Mouse (Mus musculus): ENCODE data around the gene Ciao2a.

Ciao2a gene

DNA sequence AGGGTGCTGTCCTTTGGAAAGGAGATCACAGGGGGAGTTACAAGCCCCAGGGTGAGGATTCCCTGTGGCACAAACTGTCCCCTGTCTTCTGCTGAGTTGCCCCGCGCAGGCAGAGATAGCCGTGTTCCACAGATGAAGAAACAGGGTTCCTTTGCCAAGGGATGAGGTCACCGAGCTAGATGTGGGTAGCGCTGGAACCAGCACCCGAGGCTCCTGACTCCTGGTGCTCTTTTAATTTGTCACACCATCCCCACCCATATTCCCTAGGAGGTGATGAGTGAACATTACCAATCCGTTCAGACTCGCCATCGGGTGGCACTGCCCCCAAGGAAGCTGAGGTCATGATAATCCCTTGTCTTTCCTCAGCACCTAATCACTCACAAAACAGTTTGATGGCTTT lies 36.6 kb downstream of the Ciao2a start:
- no peak for DNase-seq (ENCODE audit: low spot score)

DNA sequence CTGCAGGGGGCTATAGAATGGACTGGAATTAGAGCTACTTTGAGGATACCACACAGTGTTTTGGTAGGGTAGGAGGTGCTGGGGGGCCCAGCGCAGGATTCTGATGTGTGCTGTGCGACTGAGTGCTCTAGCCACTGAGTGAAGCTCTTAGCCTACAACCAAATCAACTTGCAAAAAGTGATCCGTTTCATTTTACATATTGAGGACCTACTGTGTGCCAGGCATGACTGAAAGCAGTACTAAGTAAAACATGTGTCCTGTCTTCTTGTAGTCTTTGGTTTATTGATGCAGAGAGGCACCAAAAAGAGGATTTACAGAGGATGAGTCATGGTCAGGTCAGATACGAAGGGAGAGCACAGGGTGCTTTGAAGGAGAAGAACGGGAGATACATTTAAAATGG lies 40.8 kb downstream of the Ciao2a start:
- DNase-seq (ENCODE audit: low spot score): no peak

DNA sequence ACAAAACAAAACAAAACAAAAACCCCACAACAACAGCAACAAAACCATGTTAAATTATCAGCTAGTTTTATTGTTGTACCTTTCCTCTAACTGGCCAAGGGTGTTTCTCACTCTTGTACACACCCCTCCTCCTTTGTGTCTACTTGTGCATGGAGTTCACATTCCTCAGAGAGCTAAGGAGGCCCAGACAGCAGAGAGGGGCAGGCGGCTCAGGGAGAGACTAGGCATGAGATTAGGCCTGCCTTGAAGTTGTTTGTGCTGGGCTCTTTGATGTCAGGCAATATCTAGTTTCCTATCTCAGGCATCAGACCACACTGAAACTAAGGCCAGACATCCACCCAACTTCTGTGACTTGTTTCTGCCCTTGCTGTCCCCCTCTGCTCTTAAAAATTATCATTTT lies 41.8 kb downstream of the Ciao2a start:
- DNase-seq (ENCODE audit: low spot score): no peak

DNA sequence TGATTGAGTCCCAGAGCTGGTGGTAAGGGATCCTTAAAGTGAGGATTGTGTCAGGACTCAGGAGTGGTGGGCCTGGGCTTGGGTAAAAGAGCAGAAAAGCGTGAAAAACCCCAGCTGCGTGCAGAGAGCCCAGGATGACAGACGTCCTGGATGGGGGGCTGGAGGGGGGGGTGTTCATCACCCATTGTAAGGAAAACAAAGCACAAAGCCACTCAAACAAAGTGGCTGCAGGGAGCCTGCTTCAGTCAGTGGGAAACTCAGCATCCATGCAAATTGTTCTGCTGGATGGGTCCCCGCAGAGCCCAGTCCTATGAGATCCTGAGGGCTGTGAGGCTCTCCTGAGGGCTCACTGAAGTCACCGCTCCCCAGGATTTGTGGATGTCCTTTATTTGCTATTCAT lies 44.1 kb downstream of the Ciao2a start:
- no peak for DNase-seq (ENCODE audit: low spot score)

DNA sequence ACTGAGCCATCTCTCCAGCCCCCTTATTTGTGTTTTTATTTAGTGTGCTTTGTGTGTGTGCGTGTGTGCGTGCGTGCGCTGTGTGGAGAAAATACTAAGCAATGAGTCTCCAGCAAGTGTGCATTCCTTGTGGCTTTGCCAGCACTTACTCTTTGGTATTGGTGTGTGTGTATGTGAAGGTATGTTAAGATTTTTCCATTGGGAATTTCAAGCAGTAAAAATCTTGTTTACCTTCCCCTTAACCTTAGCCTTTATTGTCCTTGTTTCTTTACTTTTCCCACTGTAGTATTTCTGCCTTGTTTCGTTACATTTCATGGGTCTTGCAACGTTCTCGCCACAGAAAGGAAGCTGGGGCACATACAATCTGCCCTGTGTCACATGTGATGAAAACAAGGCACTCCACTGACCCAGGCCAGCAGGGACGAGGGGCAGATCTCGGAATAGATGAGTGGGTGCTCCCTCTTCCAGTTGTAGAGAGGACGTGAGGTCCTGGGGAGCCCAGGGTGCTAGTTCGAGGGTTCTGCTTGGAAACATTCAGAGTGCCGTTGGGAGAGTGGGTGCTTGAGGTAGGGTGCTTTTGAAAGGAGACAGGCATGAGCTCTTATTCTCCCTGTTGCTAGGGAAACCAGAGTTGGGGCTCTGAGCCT lies 45.0 kb downstream of the Ciao2a start:
- no peak for DNase-seq (ENCODE audit: low spot score)

DNA sequence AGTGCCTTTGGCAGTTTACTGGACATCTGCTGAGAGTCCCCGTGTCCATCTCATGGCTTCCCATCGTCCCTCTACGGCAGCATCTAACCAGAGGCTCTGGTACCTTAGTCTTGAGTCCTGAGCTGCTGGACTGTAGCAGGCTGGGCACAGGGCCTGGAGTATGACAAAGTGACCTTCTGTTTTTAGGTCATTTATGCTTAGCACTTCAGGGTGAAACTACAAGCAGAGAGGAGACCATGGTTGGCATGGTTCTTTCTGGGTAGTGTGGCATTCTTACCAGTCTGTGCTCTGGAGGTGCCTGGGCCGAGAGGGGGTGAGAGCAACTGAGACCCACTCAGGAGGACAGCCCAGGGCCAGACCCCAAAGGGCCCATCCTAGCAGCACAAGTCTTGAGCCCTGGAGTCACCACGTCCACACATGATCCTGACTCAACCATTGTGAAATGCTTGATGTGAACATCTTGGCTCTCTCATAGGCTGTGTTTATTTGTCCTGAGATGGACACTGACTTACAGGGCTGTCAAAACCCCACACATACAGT lies 47.0 kb downstream of the Ciao2a start:
- no peak for DNase-seq (ENCODE audit: low spot score)

DNA sequence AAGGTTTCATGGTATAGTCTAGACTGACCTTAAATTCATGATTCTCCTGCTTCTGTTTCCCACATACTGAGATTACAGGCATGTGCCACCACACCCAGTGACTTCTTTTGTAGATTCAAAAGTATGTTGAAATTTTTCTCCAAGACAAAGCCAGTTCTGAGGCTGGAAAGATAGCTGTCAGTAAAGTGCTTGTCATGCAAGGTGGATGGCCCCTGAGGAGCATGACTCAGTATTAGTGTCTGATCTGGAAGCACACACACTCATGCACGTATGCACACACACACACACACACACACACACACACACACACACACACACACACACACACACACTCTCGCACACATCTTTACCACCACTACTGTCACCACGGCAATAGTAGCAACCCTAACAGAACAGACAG lies 48.6 kb downstream of the Ciao2a start:
- DNase-seq (ENCODE audit: low spot score): no peak

DNA sequence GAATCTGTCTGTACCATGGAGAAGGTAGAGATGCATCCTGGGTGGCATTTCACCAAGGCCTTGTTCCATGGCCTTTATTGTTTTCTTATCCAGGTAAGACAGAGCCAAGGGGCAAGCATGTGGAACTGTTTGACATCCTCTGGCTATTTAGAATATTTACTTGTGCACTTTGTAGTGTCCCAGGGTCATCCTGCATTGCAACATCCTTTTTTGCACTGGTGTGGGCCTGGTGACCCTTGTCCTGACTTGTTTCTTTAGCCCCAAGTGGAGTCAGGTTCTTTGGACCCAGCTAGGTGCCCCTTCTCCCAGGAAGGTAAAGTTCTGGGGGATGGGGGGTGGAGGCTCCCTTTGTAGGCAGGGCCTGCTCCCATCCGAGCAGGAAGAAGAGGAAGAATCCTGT lies 51.6 kb downstream of the Ciao2a start:
- DNase-seq (ENCODE audit: low spot score): no peak

DNA sequence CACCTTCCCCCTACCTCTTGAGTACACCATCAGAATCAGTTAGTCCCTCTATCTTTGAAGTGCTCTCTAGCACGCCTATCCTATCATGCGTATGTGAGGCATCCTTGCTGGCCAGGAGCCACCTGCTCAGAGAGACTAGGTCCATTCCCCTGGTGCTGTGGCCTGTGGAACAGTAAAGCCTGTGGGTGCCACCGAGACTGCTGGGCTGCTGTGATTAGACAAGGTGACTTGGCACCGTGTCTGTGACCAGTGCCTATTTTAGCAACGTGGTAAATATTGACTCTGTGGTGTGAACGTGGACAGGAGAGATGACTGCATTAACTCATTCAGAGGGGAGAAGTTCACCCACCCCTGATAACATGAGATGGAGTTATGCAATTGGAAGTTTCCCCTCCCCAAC lies 53.4 kb downstream of the Ciao2a start:
- no peak for DNase-seq (ENCODE audit: low spot score)

DNA sequence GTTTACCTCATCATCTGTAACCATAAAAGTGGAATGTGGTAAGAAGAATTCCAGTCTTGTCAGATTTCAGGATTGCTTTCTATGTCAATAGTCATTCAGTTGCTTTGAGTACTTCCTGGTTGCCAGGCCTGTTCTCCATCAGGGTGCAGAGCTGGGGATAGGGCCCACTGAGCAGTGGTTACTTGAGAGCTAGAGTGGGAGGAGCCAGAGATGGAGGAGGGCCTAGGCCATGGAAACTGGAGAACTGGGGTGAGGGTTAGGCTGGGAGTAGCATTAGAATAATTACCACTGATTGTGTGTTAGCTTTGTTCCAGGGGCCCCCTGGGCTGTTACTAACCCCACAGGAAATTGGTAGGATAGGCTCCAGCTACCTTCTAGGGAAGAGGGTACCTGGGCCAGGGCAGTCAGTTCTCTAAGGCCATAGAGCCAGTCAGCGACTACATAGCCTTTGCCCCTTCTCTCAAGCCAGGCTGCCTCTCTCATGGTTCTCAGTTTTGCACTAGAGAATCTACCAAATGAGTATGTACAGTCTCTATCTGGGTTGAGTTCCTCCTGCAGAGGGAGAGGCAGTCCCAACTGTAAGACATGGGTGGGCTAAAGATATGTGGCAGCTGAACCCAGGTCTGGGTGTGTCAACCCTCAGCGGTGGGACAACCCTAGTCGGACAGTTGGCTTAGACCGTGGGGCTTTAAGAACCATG lies 54.9 kb downstream of the Ciao2a start:
- DNase-seq (ENCODE audit: low spot score): no peak

DNA sequence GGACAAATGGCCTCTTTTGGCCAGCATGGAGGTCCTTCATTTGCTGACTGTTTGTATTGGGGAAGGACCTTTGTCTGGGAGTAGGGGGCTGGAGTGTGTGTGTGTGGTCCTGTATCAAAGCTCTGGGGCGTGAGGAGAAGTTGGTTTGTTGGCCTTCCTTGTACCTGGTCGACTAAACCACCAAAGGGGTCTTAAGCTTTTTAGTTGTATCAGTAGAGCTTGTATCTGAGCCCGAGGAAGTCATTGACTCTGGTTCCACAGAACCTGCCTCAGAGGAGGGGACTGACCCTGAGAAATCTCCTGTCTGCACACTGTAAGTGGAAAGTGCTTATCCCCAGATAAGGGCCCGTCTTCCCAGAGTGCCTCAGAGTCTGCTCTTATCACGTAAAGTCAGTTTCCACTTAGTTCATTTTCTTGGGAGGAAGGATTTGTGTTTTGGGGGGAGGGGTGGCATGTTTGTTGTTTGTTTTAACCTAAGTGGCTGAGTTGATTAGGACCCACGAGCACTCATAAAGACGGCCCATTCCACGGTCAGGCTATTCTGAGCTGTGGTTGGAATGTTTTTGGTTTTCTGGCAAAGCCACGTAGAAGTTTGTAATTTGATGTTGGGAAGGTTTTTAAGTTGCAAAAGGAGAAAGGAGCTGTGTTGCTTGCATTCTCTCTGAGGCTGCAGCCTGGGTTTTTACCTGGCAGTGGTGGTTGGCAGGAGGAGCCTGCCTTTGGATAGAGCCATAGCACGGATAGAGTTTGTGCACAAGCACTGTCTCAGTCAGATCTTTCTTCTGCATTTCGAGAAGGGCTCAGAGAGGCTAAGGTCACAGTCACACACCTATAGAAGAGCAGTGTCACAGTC lies 55.6 kb downstream of the Ciao2a start:
- DNase-seq (ENCODE audit: low spot score): no peak

DNA sequence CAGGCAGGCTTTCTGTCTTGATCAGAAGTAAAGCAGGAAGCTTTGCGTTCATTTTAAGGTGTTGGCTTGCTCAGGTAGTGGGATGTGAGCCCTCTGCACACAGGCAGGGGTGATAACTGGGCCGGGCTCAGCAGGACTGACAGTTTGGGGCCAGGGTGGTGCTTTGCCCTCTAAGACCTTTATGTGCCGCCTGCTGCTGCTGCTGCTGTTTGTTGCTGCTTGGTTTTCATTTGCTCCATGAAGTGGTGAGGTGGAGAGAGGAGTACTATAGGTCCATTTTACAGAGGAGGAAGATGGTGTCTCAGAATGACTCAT lies 56.2 kb downstream of the Ciao2a start:
- DNase-seq (ENCODE audit: low spot score): no peak

DNA sequence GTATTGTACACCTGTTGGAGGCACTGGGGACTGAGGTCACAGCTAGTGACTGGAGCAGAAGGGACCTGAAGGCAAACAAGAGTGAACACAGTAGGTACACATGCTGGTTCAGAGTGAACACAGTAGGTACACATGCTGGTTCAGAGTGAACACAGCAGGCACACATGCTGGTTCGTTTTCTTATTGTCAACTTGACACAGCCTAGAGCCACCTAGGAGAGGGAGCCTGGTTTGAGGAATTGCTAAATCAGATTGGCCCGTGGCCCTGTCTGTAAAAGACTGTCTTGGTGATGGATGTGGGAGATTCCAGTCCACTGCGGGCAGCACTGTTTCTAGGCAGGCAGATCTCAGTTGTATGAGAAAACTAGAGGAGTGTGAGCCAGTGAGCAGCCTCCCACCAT lies 56.6 kb downstream of the Ciao2a start:
- DNase-seq (ENCODE audit: low spot score): no peak

DNA sequence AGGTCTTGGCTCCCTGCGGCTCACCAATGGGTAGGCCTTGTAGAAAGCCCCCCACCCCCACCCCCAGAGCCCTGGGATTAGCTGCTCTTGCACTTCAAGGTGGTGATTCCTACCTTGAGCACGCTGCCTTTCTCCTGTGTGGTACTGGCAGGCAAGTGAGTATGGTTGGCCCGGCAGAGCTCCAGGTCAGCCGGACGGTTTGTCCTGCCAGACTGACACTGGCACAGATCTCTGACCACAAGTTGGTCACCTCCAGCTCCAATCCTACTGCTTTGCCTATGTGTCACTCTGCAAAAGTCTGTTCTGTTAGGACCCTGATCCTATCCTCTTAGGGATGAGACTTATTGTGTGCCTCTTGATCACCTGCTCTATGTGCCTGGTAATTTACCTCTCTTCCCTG lies 58.2 kb downstream of the Ciao2a start:
- DNase-seq (ENCODE audit: low spot score): no peak

DNA sequence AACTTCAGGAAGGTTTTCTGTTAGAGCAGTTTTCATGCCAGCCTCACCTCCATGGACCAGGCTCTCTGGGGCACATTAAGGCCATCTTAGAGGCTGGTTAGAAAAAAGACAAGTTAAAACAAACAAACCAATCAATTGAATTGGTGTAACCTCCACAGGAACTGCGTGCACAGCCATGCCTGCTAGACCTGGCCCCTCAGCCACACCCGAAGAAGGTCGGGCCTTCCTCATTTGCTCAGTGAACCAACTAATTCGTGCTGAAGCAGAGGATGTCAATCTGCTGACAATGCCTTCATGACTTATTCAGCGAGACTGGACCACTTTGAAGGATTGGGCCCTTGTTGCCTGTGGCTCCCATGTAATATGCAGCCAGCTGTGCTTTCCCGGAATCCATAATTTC lies 60.0 kb downstream of the Ciao2a start:
- no peak for DNase-seq (ENCODE audit: low spot score)
